Mouse (Mus musculus): ENCODE results near the gene Kmo. TPM values are rescaled to one million over a fixed set of nuclear protein-coding genes. Genes with fewer than 3 reads are reported as not detected.

The Kmo gene
- polyA plus RNA-seq, 1 experiment from 2014 or later = not detected

GRCm38 (mm10) chr1:175625990-175626692 is 6.0 kb downstream of the Kmo start:
- Histone ChIP-seq H3K9me3 (replicated peaks; ENCODE audit: control insufficient read depth, low read length) (no peaks in the 10 kb centered on the region), H3K4me1 (ENCODE audit: control insufficient read depth, insufficient read depth, low read length) (peaks cover 8% of the 10 kb centered on the region; the same call in 1 of the 2 replicates), H3K27ac (ENCODE audit: low read depth, low read length) (no peak overlapping the region), H3K9ac (ENCODE audit: low read length) (no peak overlapping the region), H3K4me3 (ENCODE audit: low read depth, low read length) (peak overlapping the region; percentile 78), H3K4me2 (ENCODE audit: low read length) (peak overlapping the region; percentile 89), H3K27me3 (replicated peaks; ENCODE audit: control insufficient read depth, insufficient read depth, low read length) (no peaks in the 10 kb centered on the region), H3K36me3 (ENCODE audit: control insufficient read depth, insufficient read depth, low read length) (no peaks in the 10 kb centered on the region)
- DNase-seq (ENCODE audit: low spot score) (peak; percentile 71), ATAC-seq (peak; percentile 56)
- 91% methylated on average over 1 of the region's 1 CpGs for WGBS

- ATAC-seq (no peak), DNase-seq (ENCODE audit: low spot score) (no peak)
- 92% methylated on average over 6 of the region's 6 CpGs for WGBS
- Histone ChIP-seq H3K9ac (ENCODE audit: low read length) (no peak overlapping the region), H3K4me2 (ENCODE audit: low read length) (no peak overlapping the region), H3K4me3 (ENCODE audit: low read depth, low read length) (no peak overlapping the region), H3K27me3 (replicated peaks; ENCODE audit: control insufficient read depth, insufficient read depth, low read length) (no peaks in the 10 kb centered on the region), H3K27ac (ENCODE audit: low read depth, low read length) (no peak overlapping the region), H3K9me3 (replicated peaks; ENCODE audit: control insufficient read depth, low read length) (no peaks in the 10 kb centered on the region), H3K36me3 (ENCODE audit: control insufficient read depth, insufficient read depth, low read length) (no peaks in the 10 kb centered on the region), H3K4me1 (ENCODE audit: control insufficient read depth, insufficient read depth, low read length) (peaks cover 6% of the 10 kb centered on the region; the same call in 1 of the 2 replicates)
Measured at GRCm38 (mm10) chr1:175629248-175629647, 9.1 kb downstream of the Kmo start.

- WGBS = 90% methylated on average over 5 of the region's 5 CpGs
Measured at GRCm38 (mm10) chr1:175630345-175630744, 10.2 kb downstream of the Kmo start.

DNA sequence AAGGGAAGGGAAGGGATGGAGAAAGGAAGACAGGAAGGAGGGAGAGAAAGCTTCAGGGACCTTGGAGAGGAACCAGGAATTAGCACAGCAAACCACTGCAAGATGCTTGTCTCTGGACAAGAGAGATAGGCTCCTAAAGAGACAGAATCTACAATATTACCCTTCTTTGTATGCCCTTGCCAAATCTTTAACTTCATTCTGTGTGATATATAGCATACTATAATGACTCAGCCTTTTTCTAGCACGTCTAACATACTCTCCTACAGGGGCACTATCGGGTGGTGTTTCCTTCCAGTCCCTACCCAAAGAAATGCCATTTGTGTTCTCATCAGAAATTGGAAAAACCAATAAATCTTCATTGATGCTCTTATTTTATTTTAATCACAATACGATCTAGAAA is 10.9 kb downstream of the Kmo start:
- Histone ChIP-seq H3K9ac (ENCODE audit: low read length) (no peak overlapping the region), H3K4me2 (ENCODE audit: low read length) (no peak overlapping the region), H3K4me1 (ENCODE audit: control insufficient read depth, insufficient read depth, low read length) (no peaks in the 10 kb centered on the region), H3K4me3 (ENCODE audit: low read depth, low read length) (no peak overlapping the region), H3K9me3 (replicated peaks; ENCODE audit: control insufficient read depth, low read length) (no peaks in the 10 kb centered on the region), H3K27me3 (replicated peaks; ENCODE audit: control insufficient read depth, insufficient read depth, low read length) (no peaks in the 10 kb centered on the region), H3K36me3 (ENCODE audit: control insufficient read depth, insufficient read depth, low read length) (no peaks in the 10 kb centered on the region), H3K27ac (ENCODE audit: low read depth, low read length) (no peak overlapping the region)
- WGBS = 94% methylated on average over 3 of the region's 3 CpGs
- no peak for ATAC-seq
- DNase-seq (ENCODE audit: low spot score) = no peak

More at GRCm38 (mm10) chr1:175630345-175630744, 10.2 kb downstream of the Kmo start:
- H3K9me3 ChIP-seq (replicated peaks; ENCODE audit: control insufficient read depth, low read length) = no peaks in the 10 kb centered on the region
- no peak overlapping the region for H3K4me3 ChIP-seq (ENCODE audit: low read depth, low read length)
- H3K27me3 ChIP-seq (replicated peaks; ENCODE audit: control insufficient read depth, insufficient read depth, low read length) = no peaks in the 10 kb centered on the region
- DNase-seq (ENCODE audit: low spot score) = no peak
- ATAC-seq = no peak
- H3K4me2 ChIP-seq (ENCODE audit: low read length) = no peak overlapping the region
- H3K36me3 ChIP-seq (ENCODE audit: control insufficient read depth, insufficient read depth, low read length) = no peaks in the 10 kb centered on the region
- H3K4me1 ChIP-seq (ENCODE audit: control insufficient read depth, insufficient read depth, low read length) = no peaks in the 10 kb centered on the region
- H3K27ac ChIP-seq (ENCODE audit: low read depth, low read length) = no peak overlapping the region
- no peak overlapping the region for H3K9ac ChIP-seq (ENCODE audit: low read length)

DNA sequence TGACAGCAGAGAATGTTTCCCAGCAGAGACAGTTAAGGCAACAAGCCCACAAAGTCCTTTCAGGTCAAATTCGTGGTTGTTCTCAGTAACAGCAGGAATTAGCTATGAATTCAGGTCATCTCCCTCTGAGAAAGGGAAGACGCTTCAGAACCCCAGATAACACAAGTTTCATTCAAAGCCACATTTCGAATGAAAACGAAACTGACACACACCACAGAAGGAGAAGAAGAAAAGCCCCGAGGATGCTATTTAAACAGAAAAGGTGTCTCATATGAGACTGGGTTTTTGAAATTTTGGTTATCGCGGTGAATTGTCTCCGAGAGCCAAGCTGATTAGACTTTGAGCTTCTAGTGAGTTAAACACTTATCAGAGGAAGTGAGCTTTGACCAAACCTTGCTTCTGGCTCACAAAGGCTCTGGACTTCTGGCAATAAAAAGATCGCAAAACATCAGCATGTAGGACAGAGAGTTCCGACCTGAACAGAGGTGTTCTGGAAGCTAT is 11.6 kb downstream of the Kmo start:
- Histone ChIP-seq H3K27ac (ENCODE audit: low read depth, low read length) (no peak overlapping the region), H3K4me1 (ENCODE audit: control insufficient read depth, insufficient read depth, low read length) (no peaks in the 10 kb centered on the region), H3K27me3 (replicated peaks; ENCODE audit: control insufficient read depth, insufficient read depth, low read length) (no peaks in the 10 kb centered on the region), H3K36me3 (ENCODE audit: control insufficient read depth, insufficient read depth, low read length) (no peaks in the 10 kb centered on the region), H3K4me2 (ENCODE audit: low read length) (no peak overlapping the region), H3K9ac (ENCODE audit: low read length) (no peak overlapping the region), H3K9me3 (replicated peaks; ENCODE audit: control insufficient read depth, low read length) (no peaks in the 10 kb centered on the region), H3K4me3 (ENCODE audit: low read depth, low read length) (no peak overlapping the region)
- DNase-seq (ENCODE audit: low spot score) (no peak), ATAC-seq (no peak)
- 84% methylated on average over 10 of the region's 10 CpGs for WGBS

DNA sequence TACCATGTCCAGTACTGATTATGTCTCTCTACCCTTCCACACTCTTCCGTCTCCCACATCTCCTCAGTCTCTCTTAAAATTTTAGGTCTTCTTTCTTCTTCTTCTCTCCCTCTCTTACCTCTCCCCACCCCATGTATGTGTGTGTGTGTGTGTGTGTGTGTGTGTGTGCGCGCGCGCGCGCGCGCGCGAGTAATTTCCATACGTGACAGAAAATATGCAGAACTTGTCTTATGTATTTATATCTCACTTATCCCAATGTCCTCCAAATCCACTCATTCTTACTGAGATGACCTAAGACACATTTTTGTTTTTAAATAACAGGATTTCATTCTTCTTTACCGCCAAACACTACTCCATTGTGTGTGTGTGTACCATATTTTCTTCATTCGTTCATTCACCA is 12.3 kb downstream of the Kmo start:
- Histone ChIP-seq H3K36me3 (ENCODE audit: control insufficient read depth, insufficient read depth, low read length) (no peaks in the 10 kb centered on the region), H3K4me3 (ENCODE audit: low read depth, low read length) (no peak overlapping the region), H3K9me3 (replicated peaks; ENCODE audit: control insufficient read depth, low read length) (no peaks in the 10 kb centered on the region), H3K27ac (ENCODE audit: low read depth, low read length) (no peak overlapping the region), H3K4me2 (ENCODE audit: low read length) (no peak overlapping the region), H3K4me1 (ENCODE audit: control insufficient read depth, insufficient read depth, low read length) (no peaks in the 10 kb centered on the region), H3K9ac (ENCODE audit: low read length) (no peak overlapping the region), H3K27me3 (replicated peaks; ENCODE audit: control insufficient read depth, insufficient read depth, low read length) (no peaks in the 10 kb centered on the region)
- no peak for DNase-seq (ENCODE audit: low spot score)
- ATAC-seq = no peak
- 98% methylated on average over 14 of the region's 14 CpGs for WGBS

GRCm38 (mm10) chr1:175637677-175638076 is 17.5 kb downstream of the Kmo start:
- no peaks in the 10 kb centered on the region for H3K36me3 ChIP-seq (ENCODE audit: control insufficient read depth, insufficient read depth, low read length)
- no peak overlapping the region for H3K4me3 ChIP-seq (ENCODE audit: low read depth, low read length)
- no peak overlapping the region for H3K27ac ChIP-seq (ENCODE audit: low read depth, low read length)
- no peak overlapping the region for H3K4me2 ChIP-seq (ENCODE audit: low read length)
- H3K9ac ChIP-seq (ENCODE audit: low read length) = no peak overlapping the region
- no peaks in the 10 kb centered on the region for H3K9me3 ChIP-seq (replicated peaks; ENCODE audit: control insufficient read depth, low read length)
- no peaks in the 10 kb centered on the region for H3K27me3 ChIP-seq (replicated peaks; ENCODE audit: control insufficient read depth, insufficient read depth, low read length)
- 70% methylated on average over 7 of the region's 7 CpGs for WGBS
- DNase-seq (ENCODE audit: low spot score) = no peak
- no peak for ATAC-seq
- no peaks in the 10 kb centered on the region for H3K4me1 ChIP-seq (ENCODE audit: control insufficient read depth, insufficient read depth, low read length)

- DNase-seq (ENCODE audit: low spot score) (no peak), ATAC-seq (no peak)
- H3K9ac ChIP-seq (ENCODE audit: low read length) = no peak overlapping the region
- H3K4me2 ChIP-seq (ENCODE audit: low read length) = no peak overlapping the region
- no peak overlapping the region for H3K4me3 ChIP-seq (ENCODE audit: low read depth, low read length)
- no peaks in the 10 kb centered on the region for H3K36me3 ChIP-seq (ENCODE audit: control insufficient read depth, insufficient read depth, low read length)
- WGBS = 82% methylated on average over 7 of the region's 7 CpGs
- no peaks in the 10 kb centered on the region for H3K4me1 ChIP-seq (ENCODE audit: control insufficient read depth, insufficient read depth, low read length)
- no peaks in the 10 kb centered on the region for H3K9me3 ChIP-seq (replicated peaks; ENCODE audit: control insufficient read depth, low read length)
- no peaks in the 10 kb centered on the region for H3K27me3 ChIP-seq (replicated peaks; ENCODE audit: control insufficient read depth, insufficient read depth, low read length)
- no peak overlapping the region for H3K27ac ChIP-seq (ENCODE audit: low read depth, low read length)
Measured at GRCm38 (mm10) chr1:175639072-175639471, 18.9 kb downstream of the Kmo start.

DNA sequence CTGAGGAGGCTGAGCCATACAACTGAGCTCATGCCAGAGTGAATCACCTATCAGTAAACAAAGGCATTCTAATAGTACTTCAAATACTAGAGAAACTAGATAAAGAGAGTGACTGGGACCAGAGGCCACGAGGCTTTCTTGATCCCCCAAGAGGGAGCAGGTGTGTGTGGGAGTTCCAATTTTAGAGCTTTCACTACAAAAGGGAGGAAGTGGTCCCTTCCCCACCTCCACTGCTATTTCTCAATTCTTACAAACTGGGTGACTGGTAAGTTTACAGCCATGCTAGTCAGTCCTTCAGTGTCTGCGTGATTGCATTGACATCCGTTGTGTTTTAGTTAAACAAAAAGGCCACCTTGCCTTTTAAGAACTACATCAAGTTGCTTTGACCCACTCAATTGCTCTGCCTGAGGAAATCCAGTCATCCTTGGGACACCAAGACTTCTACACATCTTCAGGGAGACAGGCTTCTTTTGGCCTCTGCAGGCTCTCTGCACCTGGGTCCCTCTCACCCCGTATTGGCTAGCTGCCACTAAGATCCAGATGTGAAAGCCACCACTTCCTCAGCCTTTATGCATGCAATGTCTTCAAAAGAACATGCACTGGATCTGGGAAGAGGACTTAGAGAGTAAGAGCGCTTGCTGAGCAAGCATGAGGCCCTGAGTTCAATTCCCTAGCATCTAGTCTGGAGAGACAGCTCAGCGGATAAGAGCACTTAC is 20.4 kb downstream of the Kmo start:
- no peak overlapping the region for H3K9ac ChIP-seq (ENCODE audit: low read length)
- DNase-seq (ENCODE audit: low spot score) (no peak), ATAC-seq (no peak)
- WGBS = 86% methylated on average over 6 of the region's 6 CpGs
- no peaks in the 10 kb centered on the region for H3K36me3 ChIP-seq (ENCODE audit: control insufficient read depth, insufficient read depth, low read length)
- H3K4me3 ChIP-seq (ENCODE audit: low read depth, low read length) = no peak overlapping the region
- H3K9me3 ChIP-seq (replicated peaks; ENCODE audit: control insufficient read depth, low read length) = no peaks in the 10 kb centered on the region
- H3K27ac ChIP-seq (ENCODE audit: low read depth, low read length) = no peak overlapping the region
- no peak overlapping the region for H3K4me2 ChIP-seq (ENCODE audit: low read length)
- H3K4me1 ChIP-seq (ENCODE audit: control insufficient read depth, insufficient read depth, low read length) = no peaks in the 10 kb centered on the region
- no peaks in the 10 kb centered on the region for H3K27me3 ChIP-seq (replicated peaks; ENCODE audit: control insufficient read depth, insufficient read depth, low read length)

Measured in forebrain, embryonic 14.5 days (tissue).